Mouse (Mus musculus) E14TG2a.4 (cell line): ENCODE measurements around the gene Haspin.

Experiments used
- H3K27me3 ChIP-seq: 2 replicates; pipeline ENCODE4 v1.6.1; 2014; ENCODE audit warnings: low read length, control low read depth; ENCODE audit not compliant: insufficient read depth
- H3K36me3 ChIP-seq: 2 replicates; pipeline ENCODE4 v1.6.1; 2014; ENCODE audit warnings: low read length, control low read depth; ENCODE audit not compliant: insufficient read depth
- H3K4me1 ChIP-seq: replicated peaks from 2 replicates; pipeline ENCODE4 v1.6.1; 2014; ENCODE audit warnings: low read depth, low read length, control low read depth
- H3K4me3 ChIP-seq: replicated peaks from 2 replicates; pipeline ENCODE4 v1.5.1; 2014; ENCODE audit warnings: mild to moderate bottlenecking, low read length
- H3K9me3 ChIP-seq: 2 replicates; pipeline ENCODE4 v1.6.1; 2014; ENCODE audit warnings: low read length, control low read depth
- CTCF ChIP-seq: conservative IDR thresholded peaks from 2 replicates; pipeline ENCODE4 v1.5.1; 2014; ENCODE audit warnings: low read length
- NANOG ChIP-seq: IDR thresholded peaks from 2 replicates; pipeline ENCODE4 v1.6.1; 2014; ENCODE audit warnings: borderline replicate concordance, low read length, mixed read lengths
- POU5F1 ChIP-seq: IDR thresholded peaks from 2 replicates; pipeline ENCODE4 v1.6.1; 2014; ENCODE audit warnings: low read length, borderline replicate concordance

Haspin gene

DNA sequence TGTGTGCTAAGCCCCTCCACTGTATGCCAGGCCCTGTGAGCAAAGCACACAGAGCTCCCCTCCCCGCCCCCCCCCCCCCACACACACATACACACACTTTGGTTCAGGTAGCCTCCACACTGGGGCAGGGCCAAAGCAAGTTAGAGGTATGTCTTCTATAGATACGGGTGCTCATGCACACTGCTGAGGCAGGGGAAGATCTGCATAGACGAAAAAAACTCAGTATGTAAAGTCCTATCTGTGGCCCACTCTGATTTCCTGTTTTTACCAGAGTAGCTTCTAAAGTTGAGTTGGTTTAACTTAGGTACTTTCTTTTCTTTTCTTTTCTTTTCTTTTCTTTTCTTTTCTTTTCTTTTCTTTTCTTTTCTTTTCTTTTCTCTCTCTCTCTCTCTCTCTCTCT, 32.8 kb downstream of the Haspin start:
- TF ChIP-seq NANOG (no peak), CTCF (no peak), POU5F1 (no peak)
- no peaks in the 10 kb centered on the region for H3K36me3 ChIP-seq
- H3K4me3 ChIP-seq, result no peak overlapping the region
- no peaks in the 10 kb centered on the region for H3K9me3 ChIP-seq
- no peaks in the 10 kb centered on the region for H3K27me3 ChIP-seq
- peaks cover 8% of the 10 kb centered on the region for H3K4me1 ChIP-seq

GRCm38 (mm10) chr11:73101308-73101707, 36.8 kb downstream of the Haspin start:
- no peaks in the 10 kb centered on the region for H3K27me3 ChIP-seq
- no peaks in the 10 kb centered on the region for H3K9me3 ChIP-seq
- H3K4me1 ChIP-seq, result peaks cover 18% of the 10 kb centered on the region
- TF ChIP-seq CTCF, result no peak
- TF ChIP-seq POU5F1, result no peak
- H3K4me3 ChIP-seq, result no peak overlapping the region
- no peaks in the 10 kb centered on the region for H3K36me3 ChIP-seq

DNA sequence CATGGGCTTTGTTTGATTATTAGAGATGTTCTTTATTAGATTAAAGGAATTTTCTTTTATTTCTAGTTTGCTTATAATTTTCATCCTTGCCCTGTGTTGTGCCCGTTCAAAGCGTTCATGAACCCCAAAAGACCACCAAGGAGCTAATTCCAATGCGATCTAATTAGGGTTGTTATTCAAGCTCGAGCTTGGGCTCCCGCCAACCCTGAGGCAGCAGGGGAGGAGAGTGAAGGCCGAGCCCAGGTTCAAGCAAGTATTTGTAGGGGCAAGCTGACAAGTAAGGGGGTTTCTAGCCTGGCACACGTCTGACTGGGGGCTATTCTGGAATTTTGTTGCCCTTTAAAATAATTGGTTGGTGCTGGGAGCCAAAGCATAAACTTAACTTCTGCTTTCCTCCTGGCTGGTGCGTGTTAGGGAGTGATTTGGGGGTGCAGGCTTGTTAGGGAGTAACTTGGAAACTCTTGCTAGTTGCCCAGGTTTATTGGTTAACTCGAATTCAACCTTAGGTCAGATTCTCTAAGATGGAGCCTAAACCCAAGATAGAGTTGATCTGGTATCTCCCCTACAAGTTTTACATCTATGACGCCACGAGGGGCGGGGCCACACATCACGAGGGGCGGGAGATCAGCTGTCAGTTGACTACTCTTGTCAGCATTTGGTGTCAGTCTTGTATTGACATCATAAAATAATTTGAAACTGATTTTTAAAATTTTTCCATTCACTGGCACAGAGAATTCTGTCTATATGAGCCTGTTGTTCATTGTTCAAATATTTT, 37.9 kb downstream of the Haspin start:
- TF ChIP-seq CTCF (no peak), NANOG (no peak), POU5F1 (no peak)
- Histone ChIP-seq H3K9me3 (no peaks in the 10 kb centered on the region), H3K4me1 (peaks cover 18% of the 10 kb centered on the region), H3K36me3 (no peaks in the 10 kb centered on the region), H3K27me3 (no peaks in the 10 kb centered on the region), H3K4me3 (no peak overlapping the region)

DNA sequence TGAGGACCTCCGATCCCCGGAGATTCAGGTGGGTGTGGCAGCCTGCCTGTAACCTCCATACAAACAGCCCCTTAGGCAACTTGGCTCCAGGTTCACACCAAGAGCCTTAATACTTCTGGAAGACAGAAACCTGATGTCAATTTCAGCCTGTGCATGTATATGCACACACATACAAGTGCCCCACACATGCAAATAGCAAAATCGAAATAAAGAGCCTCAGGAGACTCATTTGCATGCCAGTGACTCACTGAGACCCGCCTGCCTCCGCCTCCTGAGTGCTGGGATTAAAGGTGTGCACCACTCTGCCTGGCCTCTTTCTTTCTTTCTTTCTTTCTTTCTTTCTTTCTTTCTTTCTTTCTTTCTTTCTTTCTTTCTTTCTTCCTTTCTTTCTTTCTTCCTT, 39.2 kb downstream of the Haspin start:
- Histone ChIP-seq H3K36me3 (no peaks in the 10 kb centered on the region), H3K4me3 (no peak overlapping the region), H3K27me3 (peaks cover 4% of the 10 kb centered on the region; the same call in 1 of the 2 replicates), H3K4me1 (peaks cover 17% of the 10 kb centered on the region), H3K9me3 (no peaks in the 10 kb centered on the region)
- no peak for TF ChIP-seq CTCF

DNA sequence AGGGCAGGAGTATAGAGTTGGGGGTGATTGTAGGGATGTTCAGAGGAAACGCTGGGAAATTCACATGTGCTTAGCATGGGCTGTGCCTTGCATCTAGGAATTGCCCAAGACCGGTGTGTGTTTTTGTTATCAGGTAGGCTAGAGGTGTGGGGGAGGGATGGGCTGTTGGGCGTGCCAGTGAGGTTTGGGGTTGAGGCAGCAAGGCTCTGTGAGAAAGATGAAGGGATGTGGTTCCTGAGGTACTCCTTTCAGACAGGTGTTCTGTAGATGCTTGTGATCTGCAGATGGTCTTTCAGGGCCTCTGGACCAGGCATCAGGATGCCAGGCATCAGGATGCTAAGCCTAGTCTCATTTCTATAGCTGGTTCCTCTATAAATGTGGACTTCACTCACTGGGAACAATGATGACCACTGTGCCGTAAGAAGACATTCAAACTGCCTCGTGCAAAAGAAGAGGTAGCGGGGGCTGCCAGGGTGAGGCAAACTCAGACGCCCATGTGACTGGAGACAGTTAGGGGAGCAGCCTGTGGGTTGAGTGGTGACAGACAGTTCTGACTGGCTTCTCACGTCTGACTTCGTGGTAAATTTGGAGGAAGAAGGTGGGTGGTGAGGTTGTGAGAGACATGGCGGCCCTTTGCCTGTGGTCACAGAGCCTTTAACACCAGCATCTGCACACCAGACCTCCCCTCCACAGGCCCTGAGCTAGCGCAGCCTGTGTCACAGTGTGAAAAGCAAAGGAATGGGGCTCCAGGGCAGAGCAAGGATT, 43.7 kb downstream of the Haspin start:
- Histone ChIP-seq H3K27me3 (peaks cover 11% of the 10 kb centered on the region; the same call in 1 of the 2 replicates), H3K9me3 (no peaks in the 10 kb centered on the region), H3K4me1 (peaks cover 8% of the 10 kb centered on the region), H3K4me3 (no peak overlapping the region), H3K36me3 (no peaks in the 10 kb centered on the region)
- TF ChIP-seq NANOG (no peak), POU5F1 (no peak), CTCF (no peak)

DNA sequence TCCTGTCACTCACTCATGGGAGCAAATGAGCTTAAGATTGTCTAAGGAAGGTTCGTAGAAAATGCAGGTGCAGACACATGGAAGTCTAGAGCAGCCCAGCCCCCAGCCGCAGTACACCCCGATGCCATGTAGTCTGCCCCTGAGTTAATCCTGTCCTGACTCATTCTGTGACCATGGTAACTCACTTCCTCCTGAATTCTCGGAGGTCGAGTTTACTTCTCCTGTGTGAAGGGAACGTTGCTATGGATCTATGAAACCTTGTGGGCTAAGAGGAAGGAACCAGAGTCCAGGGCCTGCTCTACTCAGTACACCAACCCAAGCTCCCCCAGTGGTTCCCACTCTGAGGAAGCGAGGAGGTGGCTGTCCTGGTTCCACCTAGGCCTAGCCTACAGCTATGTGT, 45.2 kb downstream of the Haspin start:
- H3K27me3 ChIP-seq, result peaks cover 11% of the 10 kb centered on the region
- no peaks in the 10 kb centered on the region for H3K9me3 ChIP-seq
- TF ChIP-seq POU5F1 (no peak), NANOG (no peak), CTCF (no peak)
- no peaks in the 10 kb centered on the region for H3K36me3 ChIP-seq
- H3K4me3 ChIP-seq, result no peak overlapping the region
- no peaks in the 10 kb centered on the region for H3K4me1 ChIP-seq

DNA sequence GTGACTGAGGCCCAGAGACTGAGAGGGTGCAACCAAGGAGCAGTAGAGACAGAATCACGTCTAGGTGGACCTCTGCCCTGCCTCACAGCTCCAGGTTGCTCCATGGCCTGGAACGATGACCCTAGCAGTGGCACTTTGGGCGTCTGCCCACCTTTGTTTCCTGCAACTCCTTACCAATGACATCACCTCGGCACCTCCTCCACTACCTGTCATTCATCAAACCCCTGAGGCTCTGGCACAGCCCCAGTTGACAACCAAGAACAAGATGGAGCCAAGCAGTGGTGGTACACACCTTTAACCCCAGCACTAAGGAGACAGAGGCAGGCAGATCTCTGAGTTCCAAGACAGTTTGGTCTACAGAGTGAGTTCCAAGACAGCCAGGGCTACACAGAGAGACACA, 46.0 kb downstream of the Haspin start:
- Histone ChIP-seq H3K27me3 (peaks cover 11% of the 10 kb centered on the region), H3K9me3 (no peaks in the 10 kb centered on the region), H3K4me3 (no peak overlapping the region), H3K36me3 (no peaks in the 10 kb centered on the region), H3K4me1 (0 out of 2 replicates have a peak, but pooled peaks cover 2% of the 10 kb centered on the region)
- TF ChIP-seq POU5F1 (no peak), CTCF (no peak), NANOG (no peak)

GRCm38 (mm10) chr11:73090826-73091225, 47.3 kb downstream of the Haspin start:
- no peak for TF ChIP-seq CTCF
- TF ChIP-seq POU5F1, result no peak
- TF ChIP-seq NANOG, result no peak
- H3K36me3 ChIP-seq, result no peaks in the 10 kb centered on the region
- no peak overlapping the region for H3K4me3 ChIP-seq
- H3K9me3 ChIP-seq, result no peaks in the 10 kb centered on the region
- peaks cover 11% of the 10 kb centered on the region for H3K27me3 ChIP-seq
- 0 out of 2 replicates have a peak, but pooled peaks cover 2% of the 10 kb centered on the region for H3K4me1 ChIP-seq

- TF ChIP-seq POU5F1 (no peak), CTCF (no peak), NANOG (no peak)
Observed at GRCm38 (mm10) chr11:73090283-73090682, 47.8 kb downstream of the Haspin start, which contains the start of gene Itgae. Gene Itgae, plus strand, starts transcription at chr11:73090583.

More at GRCm38 (mm10) chr11:73090283-73090682, 47.8 kb downstream of the Haspin start, which contains the start of gene Itgae:
- no peaks in the 10 kb centered on the region for H3K9me3 ChIP-seq
- H3K27me3 ChIP-seq, result peaks cover 11% of the 10 kb centered on the region
- H3K36me3 ChIP-seq, result peaks cover under 1% of the 10 kb centered on the region; the same call in 1 of the 2 replicates
- 0 out of 2 replicates have a peak, but pooled peaks cover 2% of the 10 kb centered on the region for H3K4me1 ChIP-seq
- H3K4me3 ChIP-seq, result no peak within 1 kb of the TSS
